Mouse (Mus musculus) neural tube, postnatal 0 days (tissue): ENCODE measurements around the gene Cplx2. TPM values are rescaled to one million over a fixed set of nuclear protein-coding genes. Genes with fewer than 3 reads are reported as not detected.

Experiments
- polyA plus RNA-seq: library from polyadenylated mRNA; unstranded; fragments of >200 nt; fragmentation: Nextera tagmentation; extraction: Ambion mirVana; gene quantifications from 2 replicates; pipeline ENCODE4 v1.2.1, GENCODE M21; 2015

Gene Cplx2
- polyA plus RNA-seq = 26.0 and 35.5 TPM in 2 replicates

GRCm38 (mm10) chr13:54371049-54371386 lies at the start of gene Cplx2:
Gene Cplx2, plus strand, starts transcription at chr13:54371349.

Other genes starting within 250 kb of the Cplx2 start
- gene Hrh2, start 179.2 kb upstream of the Cplx2 start, polyA plus RNA-seq = 0.62 and 0.79 TPM in 2 replicates
- gene Thoc3, start 97.5 kb downstream of the Cplx2 start, polyA plus RNA-seq = 80.2 and 88.1 TPM in 2 replicates
- gene Simc1, start 132.4 kb downstream of the Cplx2 start, polyA plus RNA-seq = 12.1 and 12.6 TPM in 2 replicates
- 202 and 212 TPM in 2 replicates for gene 4833439L19Rik, start 194.1 kb downstream of the Cplx2 start, polyA plus RNA-seq
- gene Arl10, start 203.7 kb downstream of the Cplx2 start, polyA plus RNA-seq = 68.5 and 72.5 TPM in 2 replicates
- gene Nop16, start 218.7 kb downstream of the Cplx2 start, polyA plus RNA-seq = 54.0 and 56.1 TPM in 2 replicates
- gene Higd2a, start 218.9 kb downstream of the Cplx2 start, polyA plus RNA-seq = 356 and 375 TPM in 2 replicates
- 338 and 377 TPM in 2 replicates for gene Cltb, start 240.0 kb downstream of the Cplx2 start, polyA plus RNA-seq